ENCODE assay signal across 16 mouse cellular contexts in genomic region chr11:106687293-106687692, GRCm38 (mm10).
A peak's percentile ranks its signal among the peaks of the same experiment; 100 is the strongest.
DNase-seq lines count a peak whose midpoint lies in the region; ATAC-seq lines count a peak whose summit lies in the region.
"Had no signal": no experiment of that assay in that cellular context is flagged by ENCODE, and none has a peak within 500 bp of the region (broad histone marks: within the 10 kb centered on the region; RNA-seq: fewer than 3 reads in every experiment).

No protein-coding gene starts in this region.

- ATAC-seq in common myeloid progenitor, adult 5-6 weeks (replicated peaks; ENCODE audit: low read depth, poor library complexity, severe bottlenecking) = 0 out of 2 replicates have a peak, but pooled peaks have one; percentile 11
- ATAC-seq in monocyte, adult 5-6 weeks (replicated peaks; ENCODE audit: insufficient number of reproducible peaks, low FRiP score, low TSS enrichment, poor library complexity, severe bottlenecking) = 0 out of 2 replicates have a peak, but pooled peaks have one; percentile 34
- ATAC-seq: CD4-positive, CD25-positive, alpha-beta regulatory T cell, adult 4 months; forebrain, embryonic 15.5 days had no signal

- DNase-seq in thymus, postnatal 14 days = peak; percentile 24
- no peak for DNase-seq in thymus, postnatal 10 days (ENCODE audit: low spot score in 2 of 2)
- DNase-seq in induced T-regulatory cell, adult 2 months (ENCODE audit: low read depth) = peak; percentile 53
- DNase-seq in kidney, postnatal 4 days = no peak
- no peak for DNase-seq in urinary bladder, postnatal 25 days (ENCODE audit: low spot score)
- DNase-seq: adrenal gland, adult 8-10 months; adrenal gland, postnatal 25 days; cerebellum, adult 11-12 months; cerebellum, adult 8-10 months; cerebellum, postnatal 10 days; cerebellum, postnatal 36 days; gastrocnemius, postnatal 25 days had no signal

Comparison
In these comparisons a context has a peak if more than half of its experiments do, and no peak if none do; other contexts are left out.
1. DNase-seq: peak in thymus, postnatal 14 days (single experiment) and induced T-regulatory cell, adult 2 months (single experiment); none in thymus, postnatal 10 days (0 of 2), kidney, postnatal 4 days (0 of 2) and urinary bladder, postnatal 25 days (single experiment).